Mouse (Mus musculus) neural tube, embryonic 11.5 days (tissue): ENCODE measurements around the gene Tbk1. TPM values are rescaled to one million over a fixed set of nuclear protein-coding genes. Genes with fewer than 3 reads are reported as not detected.

Experiments
- ATAC-seq: fragments of 200-750 bp; cut with Nextera tagmentation; 2 replicates; pipeline ENCODE4 v1.8.0; 2017; ENCODE audit warnings: moderate number of reproducible peaks, mild to moderate bottlenecking, moderate TSS enrichment, moderate library complexity; ENCODE audit not compliant: insufficient read depth, low FRiP score, low TSS enrichment
- DNase-seq: peaks from one replicate; pipeline ENCODE4 v3.0.0-alpha.2; 2015; ENCODE audit warnings: low spot score
- H3K27ac ChIP-seq: fragments of 300-500 bp; sonication (generic); 2 replicates; pipeline ENCODE4 v1.5.1; 2014; ENCODE audit warnings: low read depth, mild to moderate bottlenecking, low read length
- H3K27me3 ChIP-seq: fragments of 300-500 bp; sonication (generic); 2 replicates; pipeline ENCODE4 v1.6.1; 2014; ENCODE audit warnings: mild to moderate bottlenecking, low read length, mixed read lengths; ENCODE audit not compliant: control insufficient read depth, insufficient read depth
- H3K36me3 ChIP-seq: fragments of 300-500 bp; sonication (generic); 2 replicates; pipeline ENCODE4 v1.6.1; 2014; ENCODE audit warnings: mild to moderate bottlenecking, low read length, moderate library complexity, mixed read lengths; ENCODE audit not compliant: control insufficient read depth, insufficient read depth
- H3K4me1 ChIP-seq: fragments of 300-500 bp; sonication (generic); 2 replicates; pipeline ENCODE4 v1.6.1; 2014; ENCODE audit warnings: low read length, mixed read lengths; ENCODE audit not compliant: control insufficient read depth, insufficient read depth
- H3K4me2 ChIP-seq: fragments of 300-500 bp; sonication (generic); 2 replicates; pipeline ENCODE4 v1.6.1; 2014; ENCODE audit warnings: low read depth, mild to moderate bottlenecking, moderate library complexity
- H3K4me3 ChIP-seq: fragments of 300-500 bp; sonication (generic); 2 replicates; pipeline ENCODE4 v1.5.1; 2014; ENCODE audit warnings: low read depth, low read length
- H3K9ac ChIP-seq: fragments of 300-500 bp; sonication (generic); 2 replicates; pipeline ENCODE4 v1.6.1; 2014; ENCODE audit warnings: mild to moderate bottlenecking, low read length
- H3K9me3 ChIP-seq: fragments of 300-500 bp; sonication (generic); 2 replicates; pipeline ENCODE4 v1.6.1; 2016; ENCODE audit warnings: low read length; ENCODE audit not compliant: control insufficient read depth
- WGBS: fragments of 180-500 bp; shearing (Covaris S2); extraction: QIAGEN DNeasy Blood & Tissue Kit; methylation state at CpG from one replicate; pipeline ENCODE4 v1.1.7; 2014; 5-methylcytosine and 5-hydroxymethylcytosine counted together
- polyA plus RNA-seq: library from polyadenylated mRNA; unstranded; fragments of >200 nt; fragmentation: Nextera tagmentation; extraction: Ambion mirVana; gene quantifications from 2 replicates; pipeline ENCODE4 v1.2.1, GENCODE M21; 2014

The Tbk1 gene
- polyA plus RNA-seq, 1 experiment from 2014 or later = 32.4 TPM

DNA sequence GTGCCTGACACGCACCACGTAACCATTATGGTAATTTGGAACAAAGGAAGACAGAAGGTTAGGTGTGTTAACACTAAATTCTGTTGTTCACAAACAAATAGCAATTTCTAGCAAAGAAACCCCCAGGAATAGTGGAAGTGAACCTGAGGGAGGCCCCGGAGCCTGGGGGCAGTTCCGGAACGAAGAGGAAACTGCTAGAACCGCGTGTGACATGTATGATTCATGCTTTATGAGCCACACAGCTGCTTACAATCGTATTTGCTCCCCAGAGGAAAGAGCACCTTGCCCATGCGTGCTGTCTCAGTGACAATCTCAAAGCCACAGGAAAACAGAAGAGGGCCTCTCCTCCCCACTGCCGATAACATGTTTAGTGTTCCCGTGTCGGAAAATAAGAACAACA, 3.6 kb downstream of the Tbk1 start:
- ATAC-seq (no peak), DNase-seq (no peak)
- no peaks in the 10 kb centered on the region for H3K9me3 ChIP-seq
- no peak overlapping the region for H3K9ac ChIP-seq
- H3K27ac ChIP-seq = no peak overlapping the region
- peaks cover 3% of the 10 kb centered on the region; the same call in 1 of the 2 replicates for H3K4me1 ChIP-seq
- no peak overlapping the region for H3K4me3 ChIP-seq
- WGBS = 95% methylated on average over 12 of the region's 12 CpGs
- H3K27me3 ChIP-seq = no peaks in the 10 kb centered on the region
- no peak overlapping the region for H3K4me2 ChIP-seq
- H3K36me3 ChIP-seq = peaks cover 17% of the 10 kb centered on the region

DNA sequence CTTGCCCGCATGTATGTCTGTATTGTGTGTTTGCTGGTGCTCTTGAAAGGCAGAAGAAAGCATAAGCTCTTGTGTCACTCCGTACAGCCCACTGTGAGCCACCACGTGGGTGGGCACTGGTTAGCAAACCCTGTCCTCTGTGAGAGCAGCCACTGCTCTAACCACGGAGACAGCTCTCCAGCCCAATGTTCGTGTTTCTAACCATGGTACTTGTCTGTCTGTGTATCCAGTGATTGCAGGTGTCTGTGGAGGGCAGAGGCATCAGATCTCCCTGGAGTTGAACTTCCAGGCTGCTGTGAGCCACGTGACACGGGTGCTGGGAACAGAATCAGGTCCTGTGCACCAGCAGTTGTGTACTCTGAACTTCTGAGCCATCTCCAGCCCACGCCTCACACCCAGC, 4.3 kb downstream of the Tbk1 start:
- H3K36me3 ChIP-seq = peaks cover 17% of the 10 kb centered on the region
- ATAC-seq = no peak

DNA sequence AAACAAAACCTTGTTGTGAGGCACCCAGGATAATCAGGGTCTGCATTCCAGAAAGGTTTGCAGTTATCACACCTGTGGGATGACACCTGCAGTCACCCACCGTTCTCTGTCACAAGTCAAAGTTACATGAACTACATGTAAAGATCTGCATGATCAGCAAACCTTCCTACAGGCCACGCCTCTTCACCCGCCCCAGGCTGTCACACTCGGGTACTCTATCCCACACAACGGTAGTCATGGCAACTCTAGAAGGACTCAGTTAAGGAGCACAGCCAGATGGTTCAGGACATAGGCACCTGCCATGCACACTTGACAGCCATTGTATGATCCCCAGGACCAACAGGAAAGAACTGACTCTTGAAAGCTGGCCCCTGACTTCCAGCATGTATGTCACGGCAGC, 5.2 kb downstream of the Tbk1 start:
- ATAC-seq (no peak), DNase-seq (no peak)
- peaks cover 3% of the 10 kb centered on the region; the same call in 1 of the 2 replicates for H3K4me1 ChIP-seq
- H3K27me3 ChIP-seq = no peaks in the 10 kb centered on the region
- no peaks in the 10 kb centered on the region for H3K9me3 ChIP-seq
- H3K4me3 ChIP-seq = no peak overlapping the region
- no peak overlapping the region for H3K9ac ChIP-seq
- H3K36me3 ChIP-seq = peaks cover 17% of the 10 kb centered on the region
- H3K27ac ChIP-seq = no peak overlapping the region
- 88% methylated on average over 6 of the region's 6 CpGs for WGBS
- H3K4me2 ChIP-seq = no peak overlapping the region

More for the DNA sequence above, 4.3 kb downstream of the Tbk1 start:
- Histone ChIP-seq H3K4me1 (peaks cover 3% of the 10 kb centered on the region; the same call in 1 of the 2 replicates), H3K9ac (no peak overlapping the region), H3K27me3 (no peaks in the 10 kb centered on the region), H3K27ac (no peak overlapping the region), H3K9me3 (no peaks in the 10 kb centered on the region), H3K4me3 (no peak overlapping the region), H3K4me2 (no peak overlapping the region)
- WGBS = 94% methylated on average over 8 of the region's 8 CpGs
- DNase-seq = no peak

DNA sequence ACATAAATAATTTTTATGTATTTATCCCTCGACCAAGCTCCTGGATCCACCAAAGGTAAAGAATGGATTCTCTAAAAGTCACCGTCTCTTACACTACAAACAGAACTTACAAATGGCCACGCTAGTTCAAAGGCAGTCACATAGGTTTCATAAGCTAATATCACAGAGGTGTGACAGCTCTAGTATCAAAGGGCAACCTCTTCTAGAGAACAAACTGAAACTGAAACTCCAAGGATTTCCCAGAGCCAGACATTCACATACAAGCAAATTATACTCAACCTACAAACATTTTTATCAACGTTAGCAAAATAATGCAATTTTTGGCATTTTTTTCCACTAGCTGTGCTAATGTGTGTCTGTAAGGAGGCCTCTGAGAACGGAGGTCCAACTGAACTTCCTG, 6.2 kb downstream of the Tbk1 start:
- Histone ChIP-seq H3K27ac (no peak overlapping the region), H3K9me3 (no peaks in the 10 kb centered on the region), H3K4me3 (no peak overlapping the region), H3K4me1 (no peaks in the 10 kb centered on the region; the same call in 1 of the 2 replicates), H3K27me3 (no peaks in the 10 kb centered on the region), H3K4me2 (no peak overlapping the region), H3K9ac (no peak overlapping the region), H3K36me3 (peaks cover 17% of the 10 kb centered on the region)
- WGBS = 96% methylated on average over 5 of the region's 5 CpGs
- no peak for DNase-seq
- ATAC-seq = no peak

DNA sequence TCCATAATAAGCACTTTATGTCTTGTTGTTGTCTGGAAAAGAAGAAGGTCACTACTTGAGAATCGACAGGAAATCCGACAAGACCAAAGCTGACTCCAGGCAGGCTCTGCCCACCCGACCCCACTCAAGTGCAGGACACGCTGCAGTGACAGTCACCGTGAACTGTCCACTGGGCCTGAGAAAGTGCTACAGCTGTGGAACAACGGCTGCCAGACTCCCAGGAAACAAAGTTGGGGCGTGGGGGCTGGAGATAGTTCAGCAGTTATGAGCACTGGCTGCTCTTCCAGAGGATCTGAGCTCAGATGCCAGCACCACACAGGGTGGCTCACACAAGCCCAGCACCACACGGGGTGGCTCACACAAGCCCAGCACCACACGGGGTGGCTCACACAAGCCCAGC, 10.2 kb downstream of the Tbk1 start:
- no peak for ATAC-seq
- H3K36me3 ChIP-seq = peaks cover 9% of the 10 kb centered on the region
- WGBS = 89% methylated on average over 8 of the region's 9 CpGs

DNA sequence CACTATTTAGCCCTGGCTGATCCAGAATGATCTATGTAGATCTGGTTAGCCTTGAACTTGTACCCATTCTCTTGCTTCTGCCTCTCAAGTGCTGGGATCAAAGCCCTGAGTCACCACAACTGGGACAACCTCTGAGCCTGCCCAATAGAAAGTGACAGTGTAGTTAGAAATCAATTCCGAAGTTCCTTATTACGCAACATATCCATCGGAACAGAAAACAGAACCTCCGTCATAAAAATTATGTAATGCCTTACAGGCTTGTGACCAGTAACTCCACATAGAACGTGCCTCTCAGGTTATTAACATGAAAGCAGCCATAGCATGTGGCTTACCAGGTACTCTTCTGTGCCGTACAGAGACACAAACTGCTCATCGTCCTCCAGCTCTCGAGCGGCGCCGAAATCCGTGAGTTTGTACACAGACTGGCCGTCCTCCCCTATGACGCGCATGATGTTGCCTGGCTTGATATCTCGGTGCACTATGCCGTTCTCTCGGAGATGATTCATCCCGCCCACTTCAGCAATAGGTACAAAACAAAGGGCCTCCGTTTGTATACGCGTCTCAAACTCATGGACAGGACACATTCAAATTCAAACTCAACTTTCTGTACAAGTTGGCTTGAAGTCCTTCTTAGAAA, 15.0 kb downstream of the Tbk1 start:
- no peak overlapping the region for H3K4me3 ChIP-seq
- peaks cover 8% of the 10 kb centered on the region for H3K36me3 ChIP-seq
- no peak overlapping the region for H3K27ac ChIP-seq
- WGBS = 97% methylated on average over 22 of the region's 22 CpGs
- DNase-seq = no peak
- H3K27me3 ChIP-seq = no peaks in the 10 kb centered on the region
- ATAC-seq = no peak
- no peaks in the 10 kb centered on the region; the same call in 1 of the 2 replicates for H3K9me3 ChIP-seq
- H3K4me1 ChIP-seq = no peaks in the 10 kb centered on the region
- no peak overlapping the region for H3K4me2 ChIP-seq
- no peak overlapping the region for H3K9ac ChIP-seq

More for the DNA sequence above, 10.2 kb downstream of the Tbk1 start:
- no peak overlapping the region for H3K9ac ChIP-seq
- H3K4me2 ChIP-seq = no peak overlapping the region
- no peaks in the 10 kb centered on the region for H3K27me3 ChIP-seq
- no peak for DNase-seq
- no peaks in the 10 kb centered on the region for H3K9me3 ChIP-seq
- no peaks in the 10 kb centered on the region for H3K4me1 ChIP-seq
- H3K27ac ChIP-seq = no peak overlapping the region
- no peak overlapping the region for H3K4me3 ChIP-seq

DNA sequence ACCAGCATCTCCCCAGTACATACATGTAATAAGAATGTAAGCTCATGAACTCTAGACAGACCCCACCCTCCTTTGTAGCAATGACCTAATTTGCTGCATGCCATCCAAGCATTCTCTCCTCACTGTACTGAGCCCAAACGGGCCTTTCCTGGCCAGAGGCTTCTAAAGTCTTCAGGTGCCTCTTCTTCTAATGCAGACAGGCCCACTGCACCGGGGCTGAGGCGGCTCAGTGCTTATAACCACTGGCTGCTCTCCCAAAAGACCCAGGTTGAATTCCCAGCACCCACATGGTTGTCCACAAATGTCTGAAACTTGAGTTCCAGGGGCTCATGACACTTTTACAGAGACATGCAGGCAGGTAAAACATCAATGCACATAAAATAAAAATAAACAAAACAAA, 15.6 kb downstream of the Tbk1 start:
- Histone ChIP-seq H3K4me2 (no peak overlapping the region), H3K4me3 (no peak overlapping the region), H3K9ac (no peak overlapping the region), H3K4me1 (no peaks in the 10 kb centered on the region), H3K27ac (no peak overlapping the region), H3K9me3 (no peaks in the 10 kb centered on the region; the same call in 1 of the 2 replicates), H3K36me3 (peaks cover 8% of the 10 kb centered on the region), H3K27me3 (no peaks in the 10 kb centered on the region)
- ATAC-seq (no peak), DNase-seq (no peak)
- 93% methylated on average over 3 of the region's 3 CpGs for WGBS

DNA sequence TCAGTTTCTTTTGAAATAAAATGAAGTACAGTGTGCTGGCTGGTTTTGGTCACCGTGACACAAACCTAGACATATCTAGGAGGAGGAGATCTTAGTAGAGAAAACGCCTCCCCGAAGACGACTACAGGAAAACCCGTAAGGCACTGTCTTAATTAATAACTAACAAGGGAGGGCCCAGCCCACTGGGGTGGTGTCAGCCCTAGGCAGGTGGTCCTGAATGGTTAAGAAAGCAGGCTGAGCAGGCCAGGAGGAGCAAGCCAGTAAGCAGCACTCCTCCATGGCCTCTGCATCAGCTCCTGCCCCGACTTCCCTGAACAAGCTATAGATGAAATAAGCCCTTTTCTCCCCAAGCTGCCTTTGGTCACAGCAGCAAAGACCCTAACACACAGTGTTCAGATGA, 16.8 kb downstream of the Tbk1 start:
- no peak overlapping the region for H3K9ac ChIP-seq

DNA sequence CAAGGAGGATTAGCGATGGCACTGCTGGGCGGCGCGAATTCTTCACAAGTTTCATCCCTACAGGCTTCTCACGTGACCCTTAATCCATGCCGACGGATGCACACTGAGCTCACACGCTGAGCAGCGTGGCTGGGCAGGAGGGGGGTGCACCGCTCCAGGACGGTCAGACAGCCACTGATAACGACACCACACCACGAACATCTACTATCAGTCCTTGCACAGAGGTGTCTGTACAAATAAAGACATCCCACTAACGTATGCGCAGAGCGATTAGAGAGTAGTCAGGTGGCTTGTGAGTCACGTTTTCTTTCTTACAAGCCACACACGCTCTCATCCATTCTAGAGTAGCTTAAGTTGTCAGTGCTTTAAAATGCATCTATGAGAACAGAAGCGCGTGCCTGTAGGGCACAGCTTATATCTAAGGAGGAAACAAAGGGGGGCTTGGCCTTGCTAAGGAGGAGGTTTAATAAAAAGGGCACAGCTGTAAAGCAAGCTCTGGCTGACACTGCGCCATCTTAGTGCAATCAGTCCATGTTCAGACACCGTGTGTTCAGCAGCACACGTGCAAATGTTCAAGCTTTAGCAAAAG, 17.5 kb downstream of the Tbk1 start:
- no peak overlapping the region for H3K27ac ChIP-seq
- no peaks in the 10 kb centered on the region; the same call in 1 of the 2 replicates for H3K9me3 ChIP-seq
- ATAC-seq = no peak
- H3K4me2 ChIP-seq = no peak overlapping the region
- H3K4me3 ChIP-seq = no peak overlapping the region
- whole genome bisulfite sequencing = 24% methylated on average over 23 of the region's 23 CpGs
- H3K27me3 ChIP-seq = no peaks in the 10 kb centered on the region
- peaks cover 12% of the 10 kb centered on the region for H3K36me3 ChIP-seq
- DNase-seq = peak; percentile 29
- no peak overlapping the region for H3K9ac ChIP-seq
- H3K4me1 ChIP-seq = no peaks in the 10 kb centered on the region

More for the DNA sequence above, 16.8 kb downstream of the Tbk1 start:
- H3K4me1 ChIP-seq = no peaks in the 10 kb centered on the region
- H3K4me2 ChIP-seq = no peak overlapping the region
- no peaks in the 10 kb centered on the region for H3K27me3 ChIP-seq
- no peak overlapping the region for H3K27ac ChIP-seq
- no peaks in the 10 kb centered on the region; the same call in 1 of the 2 replicates for H3K9me3 ChIP-seq
- WGBS = 78% methylated on average over 6 of the region's 6 CpGs
- ATAC-seq = no peak
- H3K4me3 ChIP-seq = no peak overlapping the region
- H3K36me3 ChIP-seq = peaks cover 12% of the 10 kb centered on the region
- DNase-seq = no peak
